Mouse (Mus musculus): ENCODE data around the gene Fgf18.

Fgf18 gene

GRCm38 (mm10) chr11:33150364-33150763, 3.2 kb upstream of the Fgf18 start:
- DNase-seq (ENCODE audit: low spot score): no peak

- DNase-seq (ENCODE audit: low spot score): no peak
Measured at GRCm38 (mm10) chr11:33149453-33149852, 2.3 kb upstream of the Fgf18 start.

DNA sequence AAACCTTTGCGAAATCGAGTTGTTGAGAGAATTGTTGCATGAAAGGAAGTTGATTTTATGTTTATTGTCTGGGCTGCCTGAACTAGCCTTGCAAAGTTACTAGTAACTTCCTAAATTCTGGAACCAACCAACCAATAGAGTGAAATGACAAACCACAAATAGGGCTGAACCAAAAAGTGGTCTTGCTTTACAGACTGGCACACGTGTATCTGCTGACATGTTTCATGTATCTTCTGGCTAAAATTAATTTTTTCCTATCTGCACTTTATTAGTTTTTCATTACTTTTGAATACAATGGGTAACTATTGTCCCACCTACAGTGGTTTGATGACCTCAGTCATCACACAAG, 1.9 kb upstream of the Fgf18 start:
- no peak for DNase-seq (ENCODE audit: low spot score)

DNA sequence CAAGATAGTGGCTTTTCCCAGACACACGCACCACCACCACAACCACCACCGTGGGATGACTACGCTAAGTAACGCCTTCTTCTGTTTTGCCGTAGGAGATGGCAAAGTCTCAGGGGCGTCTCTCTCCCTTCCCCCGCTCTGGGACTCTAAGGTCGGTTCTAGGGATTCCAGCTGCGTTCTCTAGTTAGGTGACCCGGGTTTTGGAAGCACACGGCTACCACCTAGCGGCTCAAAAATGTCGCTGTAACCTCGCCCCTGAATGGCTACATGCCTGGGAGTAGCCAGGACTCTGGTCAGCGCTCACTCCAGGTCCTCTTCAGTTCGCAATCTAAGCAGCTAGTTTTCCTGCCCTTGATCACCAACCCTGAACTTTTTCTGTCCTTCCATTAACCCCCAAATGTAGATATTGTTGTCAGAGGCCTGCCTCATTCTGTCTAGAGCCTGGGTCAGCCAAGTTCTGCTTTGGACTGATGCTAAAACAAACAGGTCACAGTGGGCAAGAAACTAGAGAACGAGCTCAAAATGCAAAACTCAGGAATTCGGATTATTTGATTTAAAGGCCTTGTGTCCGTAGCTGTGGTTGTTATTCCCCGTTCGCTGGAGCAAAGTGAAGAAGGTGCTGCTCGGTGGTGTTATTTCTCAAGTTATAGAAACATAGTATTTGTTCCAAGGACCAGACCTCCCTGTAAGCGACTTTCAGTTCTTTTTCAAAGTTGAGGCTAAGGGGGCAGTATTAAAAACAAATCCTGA, 1.3 kb upstream of the Fgf18 start:
- DNase-seq (ENCODE audit: low spot score): peak; percentile 79

DNA sequence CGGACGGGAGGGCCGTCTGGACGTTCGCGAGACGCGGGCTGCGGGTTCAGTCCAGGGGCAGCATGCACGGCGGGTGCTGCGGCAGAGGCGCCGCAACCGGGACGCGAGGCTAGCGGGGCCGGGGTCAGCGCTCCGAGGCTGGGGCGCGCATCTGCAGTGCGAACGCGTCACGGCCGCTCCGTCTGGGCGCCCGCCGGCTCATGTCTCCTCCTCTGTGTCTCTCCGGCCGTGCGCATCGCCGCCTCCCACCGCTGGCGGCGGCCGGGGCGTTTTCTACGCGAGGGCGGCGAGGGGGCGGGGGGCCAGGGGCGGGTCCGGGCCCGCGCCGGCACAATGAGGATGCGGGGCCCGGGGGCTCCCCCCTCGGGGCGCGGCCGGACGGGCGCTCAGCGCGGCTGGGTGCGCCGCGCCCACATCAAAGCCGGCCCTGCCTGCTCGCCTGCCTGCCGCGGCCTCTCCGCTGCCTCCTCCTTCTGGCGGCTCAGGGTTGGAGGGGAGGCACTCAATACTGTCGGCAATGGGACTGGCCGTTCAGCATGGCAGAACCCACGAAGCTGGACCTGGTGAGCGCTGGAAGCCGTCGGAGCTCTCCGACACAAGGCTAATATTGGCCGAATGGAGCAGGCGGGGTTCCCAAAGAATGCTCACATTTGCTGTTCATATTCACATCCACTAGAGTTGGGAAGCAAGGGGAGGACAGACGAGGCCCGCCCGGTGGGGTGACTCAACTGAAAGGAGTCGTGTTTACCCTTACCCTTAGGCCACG, 555 bp upstream of the Fgf18 start:
- peak; percentile 31 for DNase-seq (ENCODE audit: low spot score)

DNA sequence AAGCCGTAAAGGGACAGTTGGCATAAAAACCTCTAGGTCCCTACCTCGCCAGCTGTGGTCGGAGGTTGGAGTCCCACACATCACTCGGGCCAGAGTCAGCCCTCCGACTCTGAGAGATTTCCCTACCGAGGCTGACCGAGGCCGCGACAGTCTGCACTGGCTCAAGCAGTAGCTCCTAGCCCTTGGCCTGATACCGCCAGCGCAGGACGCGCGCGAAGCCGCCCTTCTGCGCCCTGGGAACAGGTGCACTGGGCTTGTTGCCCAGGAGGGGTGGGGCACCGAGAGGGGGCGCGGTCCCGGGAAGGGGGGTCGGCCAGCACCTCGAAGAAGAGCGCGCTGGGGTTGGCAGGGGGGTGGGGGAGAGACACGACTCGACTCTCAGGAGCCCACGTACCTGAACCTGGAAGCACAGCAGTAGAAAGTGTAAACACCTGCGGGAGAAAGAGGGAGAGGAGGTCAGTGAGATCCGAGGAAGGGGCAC, 509 bp downstream of the Fgf18 start:
- DNase-seq (ENCODE audit: low spot score): peak; percentile 29

DNA sequence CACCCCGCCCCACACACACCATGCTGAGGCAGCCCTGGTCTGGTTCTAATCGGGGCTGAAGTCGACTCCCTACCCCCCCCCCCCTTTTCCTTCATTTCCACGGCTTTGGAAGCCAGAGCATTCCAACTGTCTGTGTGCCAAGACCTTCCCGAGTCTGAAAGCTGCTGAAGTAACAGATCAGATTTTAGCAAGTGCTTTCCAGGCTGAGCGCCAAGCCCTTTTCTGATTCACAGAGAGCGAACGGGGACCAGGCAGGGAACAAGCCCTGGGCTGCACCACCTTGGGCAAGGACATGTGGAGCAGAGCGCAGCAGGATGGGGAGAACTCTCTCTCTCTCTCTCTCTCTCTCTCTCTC, 1.1 kb downstream of the Fgf18 start:
- DNase-seq (ENCODE audit: low spot score): peak; percentile 61

GRCm38 (mm10) chr11:33145201-33146142, 1.7 kb downstream of the Fgf18 start:
- no peak for DNase-seq (ENCODE audit: low spot score)

- no peak for DNase-seq (ENCODE audit: low spot score)
Measured at GRCm38 (mm10) chr11:33143906-33144305, 3.3 kb downstream of the Fgf18 start.

DNA sequence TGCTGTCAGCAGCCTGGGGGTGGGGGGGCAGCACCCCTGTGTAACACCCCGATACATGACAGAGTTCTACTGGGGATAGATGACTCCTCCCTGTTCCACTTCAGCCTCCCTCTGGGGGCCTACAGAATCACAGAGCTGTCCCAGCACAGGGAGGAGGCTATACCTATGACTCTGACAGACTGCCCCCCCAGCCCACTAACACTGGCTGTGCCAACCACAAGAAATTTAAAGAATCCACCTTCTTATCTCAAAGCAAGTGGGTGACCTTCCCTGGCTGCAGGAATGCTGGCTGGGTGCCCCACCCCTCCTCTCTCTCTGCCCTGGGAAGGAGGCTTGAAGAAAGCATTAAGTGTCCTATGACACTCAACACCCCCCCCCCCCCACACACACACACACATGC, 4.4 kb downstream of the Fgf18 start:
- peak; percentile 60 for DNase-seq (ENCODE audit: low spot score)

DNA sequence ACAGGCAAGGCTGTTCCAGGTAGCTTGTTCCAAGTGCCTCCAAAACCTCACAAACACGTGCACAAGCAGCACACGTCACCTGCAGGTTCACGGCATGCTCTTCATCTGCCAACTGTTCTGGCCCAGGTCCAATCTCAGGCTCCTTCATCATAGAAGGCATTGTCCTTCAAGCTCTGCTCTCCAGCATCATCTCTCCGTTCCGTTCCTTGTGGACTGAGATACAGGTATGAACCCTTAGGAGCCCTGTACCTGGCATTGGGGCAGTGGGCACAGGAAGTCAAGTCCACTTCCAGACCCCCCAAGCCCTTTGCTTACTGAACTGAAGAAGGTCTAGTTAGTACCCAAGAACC, 7.1 kb downstream of the Fgf18 start:
- no peak for DNase-seq (ENCODE audit: low spot score)

- DNase-seq (ENCODE audit: low spot score): no peak
Measured at GRCm38 (mm10) chr11:33139458-33140110, 7.6 kb downstream of the Fgf18 start.

DNA sequence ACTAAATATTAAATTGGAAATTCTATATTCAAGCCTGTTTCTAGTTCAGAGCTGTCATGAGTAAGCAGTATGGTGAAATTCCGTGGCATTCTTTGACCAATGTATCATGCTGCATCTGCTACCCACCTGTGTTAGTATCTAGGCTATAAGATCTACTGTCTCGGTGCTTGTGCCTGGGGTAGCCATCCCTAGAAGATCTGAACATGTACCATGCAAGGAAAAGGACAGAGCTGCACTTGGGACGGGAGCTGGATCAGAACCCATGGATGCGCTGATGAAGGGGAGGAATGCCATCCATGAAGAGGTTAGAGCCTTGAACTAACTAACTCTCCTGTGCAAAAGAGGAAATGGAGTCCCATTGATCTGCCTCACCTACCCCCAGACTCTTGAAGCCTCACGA, 8.5 kb downstream of the Fgf18 start:
- no peak for DNase-seq (ENCODE audit: low spot score)

DNA sequence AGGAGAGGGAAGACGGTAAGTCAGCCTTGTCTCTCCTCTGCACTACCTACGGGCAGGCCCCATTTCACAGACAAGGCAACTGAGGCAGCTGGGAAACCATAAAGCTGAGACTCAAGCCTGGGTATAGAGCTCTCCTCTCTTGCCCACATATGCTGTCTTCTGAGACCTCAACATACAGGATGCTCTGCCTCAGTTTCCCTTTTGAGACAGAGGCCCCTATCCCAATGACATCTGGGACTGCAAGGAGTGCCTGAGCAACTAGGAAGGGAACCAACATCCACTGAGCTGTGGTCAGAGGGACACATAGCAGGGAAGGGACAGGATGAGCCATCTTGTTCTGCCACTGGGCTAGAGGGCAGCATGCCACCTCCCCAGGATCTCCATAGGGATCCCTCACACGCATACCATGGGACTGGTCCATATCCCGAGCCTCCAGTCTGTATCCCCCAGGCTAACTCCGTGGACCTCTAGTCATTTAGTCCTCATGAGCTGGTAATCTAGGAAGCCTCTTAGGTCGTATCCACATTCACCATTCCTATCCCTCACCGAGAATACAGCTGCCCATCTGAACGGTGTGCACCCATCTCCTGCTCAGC, 12.7 kb downstream of the Fgf18 start:
- DNase-seq (ENCODE audit: low spot score): no peak

- DNase-seq (ENCODE audit: low spot score): no peak
Measured at GRCm38 (mm10) chr11:33132619-33133338, 14.4 kb downstream of the Fgf18 start.

GRCm38 (mm10) chr11:33127058-33127457, 20.1 kb downstream of the Fgf18 start:
- no peak for DNase-seq (ENCODE audit: low spot score)

GRCm38 (mm10) chr11:33122575-33123268, 24.5 kb downstream of the Fgf18 start:
- DNase-seq (ENCODE audit: low spot score): no peak

GRCm38 (mm10) chr11:33119556-33119955, 27.6 kb downstream of the Fgf18 start:
- DNase-seq (ENCODE audit: low spot score): no peak

DNA sequence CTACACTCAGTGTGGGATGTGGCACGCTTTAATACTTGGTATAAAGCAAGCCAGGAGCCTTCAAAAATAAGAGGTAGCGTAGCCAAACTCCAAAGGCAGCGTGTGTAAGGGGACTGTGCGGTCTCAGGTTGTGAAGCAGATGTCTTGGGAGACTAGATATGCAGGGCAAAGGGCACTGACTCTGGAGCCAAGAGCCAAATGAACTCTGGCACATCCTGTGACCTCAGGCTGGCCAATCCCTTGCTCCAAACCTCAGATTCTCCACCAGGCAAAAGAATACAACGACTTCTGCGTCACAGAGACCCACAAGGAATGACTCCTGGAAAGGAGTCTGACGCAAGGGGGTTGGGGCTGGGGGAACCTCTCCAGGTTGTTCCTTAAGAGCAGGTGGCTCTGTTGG, 28.1 kb downstream of the Fgf18 start:
- DNase-seq (ENCODE audit: low spot score): no peak

- no peak for DNase-seq (ENCODE audit: low spot score)
Measured at GRCm38 (mm10) chr11:33118480-33118879, 28.7 kb downstream of the Fgf18 start.

All from lung, postnatal 25 days (tissue).